Mouse (Mus musculus): ENCODE measurements around the gene Ascc2.

- TF ChIP-seq CTCF (IDR thresholded peaks at IDR 0.05; ENCODE audit: extremely low read depth, insufficient read length, insufficient replicate concordance, low read depth, low read length) (no peak), POLR2A (IDR thresholded peaks at IDR 0.05; ENCODE audit: low read depth, low read length) (no peak)
Measured at GRCm38 (mm10) chr11:4692162-4692561, 54.6 kb downstream of the Ascc2 start.

Measured in small intestine, adult 2 months (tissue).